Mouse (Mus musculus): ENCODE data around the gene Rpl31. TPM values are rescaled to one million over a fixed set of nuclear protein-coding genes. Genes with fewer than 3 reads are reported as not detected.

Gene Rpl31
- 100 to 1,000 TPM; 401 to 497 (median 469) TPM for polyA plus RNA-seq (2017; shearing (Covaris generic))

DNA sequence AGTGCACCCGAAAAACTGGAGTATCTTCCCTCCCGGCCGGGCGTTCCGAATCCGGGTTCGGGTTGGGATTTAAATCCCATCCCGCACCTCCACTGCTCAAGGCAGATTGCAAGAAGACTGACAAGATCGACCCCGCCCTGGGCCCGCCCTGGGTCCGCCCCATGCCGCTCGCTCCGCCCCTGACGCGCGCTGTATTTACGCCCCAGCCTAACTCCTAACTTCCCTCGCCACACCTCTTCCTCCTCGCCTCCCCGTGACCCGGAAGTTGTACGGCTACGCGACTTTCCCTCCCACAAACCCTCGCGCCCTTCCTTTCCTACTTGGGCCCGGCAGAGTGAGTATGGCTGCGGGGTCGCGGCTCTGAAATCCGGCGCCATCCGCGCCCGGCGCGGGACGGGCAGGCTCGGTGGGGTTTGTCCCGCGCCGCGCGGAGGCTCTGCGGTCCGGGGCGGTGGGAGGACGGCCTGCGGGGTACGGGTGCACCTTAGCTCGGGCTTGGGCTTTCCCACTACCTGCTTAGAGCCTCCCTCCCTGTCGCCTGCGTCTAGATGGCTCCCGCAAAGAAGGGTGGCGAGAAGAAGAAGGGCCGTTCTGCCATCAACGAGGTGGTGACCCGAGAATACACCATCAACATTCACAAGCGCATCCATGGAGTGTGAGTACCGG, at the start of gene Rpl31:
Rpl31 (plus strand) TSS at position 242 of the 666 bp plus-strand sequence.
- peak; percentile 98 for ATAC-seq

DNA sequence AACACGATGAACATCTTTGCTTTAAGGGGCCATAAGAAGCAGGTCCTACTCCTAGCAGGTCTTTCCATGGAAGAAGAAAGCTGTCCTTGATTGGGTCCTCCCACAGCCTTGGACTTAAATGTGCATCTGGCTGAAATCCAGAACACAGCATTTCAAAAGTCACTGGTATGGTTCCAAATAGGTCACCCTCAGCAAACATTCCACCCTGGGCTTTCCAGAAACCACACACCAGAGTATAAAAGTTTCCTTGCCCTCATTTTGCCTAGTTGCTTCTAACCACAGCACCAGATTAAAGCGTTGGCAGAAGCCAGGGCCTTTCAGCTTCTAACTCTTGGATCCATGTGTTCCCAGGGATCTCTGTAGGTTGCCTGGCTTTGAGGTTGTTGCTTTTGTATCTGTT, 49.7 kb upstream of the Rpl31 start:
- no peak for ATAC-seq

DNA sequence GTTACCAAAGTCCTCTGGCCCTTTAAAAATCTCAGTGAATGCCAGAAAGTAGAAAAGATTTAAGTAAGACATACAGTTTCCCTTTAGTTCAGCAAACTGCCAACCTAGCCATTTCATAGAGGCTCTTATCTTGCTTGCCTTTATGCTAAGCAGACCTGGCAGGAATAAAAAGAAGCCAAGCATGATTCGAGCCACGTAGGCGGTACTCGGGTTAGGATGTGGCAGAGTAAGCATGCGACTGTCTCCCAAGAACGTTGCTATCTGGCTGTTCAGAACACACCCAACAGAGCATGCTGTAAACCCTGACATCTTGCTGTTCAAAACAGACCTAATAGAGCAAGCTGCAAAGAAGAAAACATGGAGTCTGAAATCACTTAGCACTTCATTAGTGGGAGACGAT, 48.8 kb upstream of the Rpl31 start:
- ATAC-seq: no peak

DNA sequence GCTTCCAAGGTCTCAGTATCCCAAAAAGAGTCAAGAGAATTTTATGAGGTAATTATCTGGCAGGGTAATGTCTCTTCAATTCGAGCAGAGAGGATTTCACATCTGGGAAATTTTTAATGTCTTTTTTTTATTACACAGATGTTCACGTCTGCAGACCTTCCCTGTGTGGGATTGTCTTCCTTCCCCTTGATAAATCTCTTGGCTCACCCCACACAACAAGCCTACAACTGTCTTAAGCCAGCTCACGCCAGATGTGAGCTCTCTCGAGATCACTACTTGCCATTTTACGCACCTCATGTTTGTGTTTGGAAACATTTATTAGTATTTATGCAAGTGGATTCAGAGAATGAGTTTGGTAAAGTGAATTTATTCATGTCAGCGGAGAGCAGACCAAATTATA, 45.7 kb upstream of the Rpl31 start:
- ATAC-seq: no peak

DNA sequence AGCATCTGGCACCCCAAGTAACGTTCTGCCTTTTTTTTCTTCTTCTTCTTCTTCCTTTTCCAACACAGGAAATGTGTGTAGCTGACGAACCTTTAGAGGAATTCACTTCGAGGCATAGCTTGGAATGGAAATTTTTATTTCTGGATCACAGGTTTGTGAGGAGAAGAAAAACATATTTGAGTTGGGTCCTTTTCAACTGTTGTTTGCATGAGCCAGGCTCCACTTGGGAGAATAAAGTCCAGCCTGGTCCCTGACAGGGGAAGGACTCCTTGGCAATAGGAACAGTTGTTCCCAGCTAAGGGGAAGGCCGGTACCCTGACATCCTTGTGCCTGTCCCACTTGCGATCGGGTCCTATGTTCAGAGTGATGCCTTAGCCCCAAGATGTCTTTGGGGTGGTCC, 42.4 kb upstream of the Rpl31 start:
- ATAC-seq: no peak

DNA sequence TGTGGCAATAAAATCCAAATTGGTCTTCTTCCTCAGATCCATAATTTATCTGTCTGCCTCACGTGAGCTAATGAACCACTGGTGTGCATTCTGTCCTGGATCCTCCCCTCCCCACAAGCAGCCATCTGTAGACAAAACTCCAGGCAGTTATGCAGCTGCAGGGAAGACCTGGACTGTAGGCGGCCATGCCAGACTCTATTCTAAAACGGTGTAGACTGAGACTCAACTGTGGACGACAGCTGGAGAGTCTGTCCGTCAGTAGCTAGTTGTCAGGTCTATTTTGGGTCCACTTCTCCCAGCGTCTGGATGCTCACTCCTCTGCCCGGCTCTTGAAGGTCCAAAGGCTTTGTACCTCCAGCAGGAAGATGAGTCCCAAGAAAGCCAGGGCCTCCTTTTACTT, 40.1 kb upstream of the Rpl31 start:
- no peak for ATAC-seq

DNA sequence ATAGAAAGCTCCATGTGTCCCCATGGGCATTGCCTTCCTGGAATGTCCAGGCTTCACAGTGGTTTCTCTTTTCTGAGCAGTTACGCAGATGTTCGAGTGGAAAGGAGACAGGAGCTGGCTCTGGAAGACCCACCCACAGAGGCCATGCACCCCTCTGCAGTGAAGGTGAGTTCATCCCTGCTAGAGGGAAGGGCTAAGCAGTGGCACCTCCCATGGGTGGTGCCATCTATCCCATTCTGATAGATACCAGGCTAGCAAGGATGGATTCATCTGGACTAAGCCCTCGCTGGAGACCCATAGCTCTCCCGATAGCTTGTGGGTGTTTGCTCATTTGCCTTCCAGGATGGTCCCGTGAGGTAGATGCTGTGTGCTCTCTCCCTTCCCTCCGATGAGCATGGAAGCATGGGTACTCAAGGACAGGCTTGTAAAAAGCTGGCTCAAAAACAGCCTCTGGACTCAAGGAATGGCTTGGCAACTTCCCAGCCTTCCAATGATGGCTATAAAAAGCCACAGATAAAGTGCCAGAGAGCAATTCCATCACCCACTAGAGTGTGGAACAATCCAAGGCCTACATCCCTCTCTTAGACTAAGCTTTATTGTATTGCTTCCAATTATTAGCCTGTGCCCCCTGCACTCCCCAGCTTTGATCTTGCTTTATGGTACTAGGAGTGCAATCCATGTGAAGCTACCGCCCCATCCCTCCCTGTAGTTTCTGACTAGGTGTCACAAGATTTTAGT, 36.6 kb upstream of the Rpl31 start:
- no peak for ATAC-seq

DNA sequence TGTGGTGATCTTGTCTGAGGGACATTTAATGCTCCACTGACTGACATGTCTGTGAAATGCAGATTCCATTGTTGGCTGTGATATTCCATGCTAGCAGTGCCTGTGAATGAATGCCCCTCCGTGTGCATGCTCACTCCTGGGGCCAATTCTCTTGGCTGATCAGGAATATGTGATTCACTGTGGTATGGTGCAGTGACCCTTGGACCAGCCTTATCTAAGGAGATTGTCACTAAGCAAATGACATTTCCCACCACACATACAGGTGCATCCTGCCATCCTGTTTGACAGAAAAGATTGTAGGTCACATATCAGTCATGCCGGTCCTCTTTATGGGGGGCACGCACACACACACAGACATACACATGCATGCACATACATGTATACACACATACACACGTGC, 35.2 kb upstream of the Rpl31 start:
- no peak for ATAC-seq

DNA sequence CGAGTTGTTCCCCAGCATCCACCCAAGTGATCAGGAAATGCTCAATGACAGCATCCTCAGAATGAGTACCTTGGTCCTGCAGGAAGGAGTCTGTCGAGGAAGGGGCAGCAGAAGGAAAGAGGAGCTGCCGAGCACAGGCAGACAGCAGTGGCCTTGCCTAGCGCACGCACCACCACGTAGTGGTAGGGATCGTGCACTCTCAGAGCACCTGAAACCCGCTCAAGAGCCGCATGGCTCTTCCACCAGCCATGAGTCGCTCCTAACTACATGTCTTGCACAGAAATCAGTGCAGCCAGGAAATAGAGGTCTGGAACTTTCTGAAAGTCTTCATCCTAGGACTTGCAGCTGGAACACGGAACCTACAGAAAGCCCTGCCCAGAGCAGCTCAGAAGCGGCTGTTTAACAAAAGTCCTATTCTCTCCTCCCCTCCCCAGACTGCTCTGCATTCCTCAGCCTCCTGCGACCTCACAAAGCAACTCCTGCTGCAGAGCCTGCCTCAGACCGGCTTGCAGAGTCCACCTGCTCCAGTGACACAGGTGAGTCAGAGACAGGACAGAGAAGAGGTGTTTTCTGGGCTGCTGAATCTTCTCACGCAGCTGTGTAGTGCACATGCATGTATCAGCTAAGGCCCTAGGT, 32.0 kb upstream of the Rpl31 start:
- ATAC-seq: no peak

DNA sequence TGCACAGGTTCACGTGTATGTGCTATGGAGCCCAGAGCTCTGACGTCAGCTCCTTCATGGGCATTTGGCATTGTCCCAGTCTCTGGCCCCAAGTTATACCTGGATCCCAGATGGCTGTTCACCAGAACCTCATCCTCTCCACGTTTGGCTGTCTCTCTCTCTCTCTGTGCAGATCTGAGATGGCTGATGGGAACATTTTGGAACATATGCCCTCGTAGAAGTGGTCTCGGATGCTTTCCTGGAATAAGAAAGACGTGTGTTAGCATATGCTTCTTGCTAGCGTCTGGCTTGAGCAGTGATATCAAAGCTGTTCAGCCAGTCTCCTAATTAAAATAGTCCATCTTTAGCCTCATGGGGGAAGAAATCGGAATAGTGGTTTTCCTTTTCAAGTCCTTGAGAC, 30.9 kb upstream of the Rpl31 start:
- ATAC-seq: no peak

DNA sequence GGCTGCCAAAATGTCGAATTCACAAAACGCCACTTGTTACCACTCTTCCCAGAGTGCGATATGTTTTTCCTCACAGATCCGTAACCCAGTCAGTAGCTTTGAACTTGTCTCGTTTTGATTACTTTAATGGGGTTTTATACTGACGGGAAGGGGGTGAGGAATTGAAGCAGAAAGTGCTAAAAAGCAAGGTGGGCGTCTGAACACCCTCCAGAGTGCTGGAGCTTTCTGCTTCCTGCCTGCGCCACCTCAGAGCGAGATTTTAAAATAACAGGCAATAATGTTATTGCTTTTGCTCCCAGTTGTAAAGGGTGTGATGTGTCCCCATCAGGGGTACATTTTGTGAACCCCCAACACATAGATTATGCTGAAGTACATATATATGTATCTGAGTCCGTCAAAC, 28.8 kb upstream of the Rpl31 start:
- ATAC-seq: no peak

DNA sequence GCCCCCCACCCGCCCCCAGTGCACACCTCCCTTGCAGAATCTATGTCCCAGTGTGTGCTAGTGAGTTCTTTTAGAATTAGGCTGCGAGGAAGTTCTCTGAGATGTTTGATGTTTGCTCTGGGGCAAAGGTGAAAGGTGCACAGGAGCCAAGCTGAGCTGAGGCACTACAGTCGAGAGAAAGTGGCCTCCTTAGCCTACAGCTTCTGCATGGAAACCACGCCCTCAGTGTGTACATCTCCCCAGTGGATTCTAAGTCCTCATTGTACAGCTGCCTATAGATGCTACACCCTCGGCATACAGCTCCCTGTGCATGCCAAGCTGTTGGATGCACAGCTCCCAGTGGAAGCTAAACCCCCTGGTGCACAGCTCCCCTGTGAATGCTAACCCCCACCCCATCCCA, 28.2 kb upstream of the Rpl31 start:
- ATAC-seq: no peak

DNA sequence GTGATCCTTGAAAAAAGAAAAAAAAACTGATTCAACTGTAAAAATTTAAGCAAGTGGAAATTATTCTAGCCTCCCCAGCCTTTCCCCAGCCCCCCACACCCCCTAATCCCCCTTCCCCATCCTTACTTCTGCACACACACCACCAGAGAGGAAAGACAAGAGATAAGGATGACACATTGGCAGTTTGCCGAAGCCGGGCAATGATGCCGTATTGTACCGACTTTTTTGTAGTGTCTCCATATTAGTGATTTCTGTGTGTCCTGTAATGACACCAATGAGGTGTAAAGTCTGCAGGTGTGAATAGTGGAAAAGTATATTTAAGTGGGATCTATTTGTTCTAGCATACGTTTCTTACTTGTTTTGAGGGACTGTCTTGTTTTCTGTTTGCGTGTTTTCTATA, 27.5 kb upstream of the Rpl31 start:
- ATAC-seq: no peak

DNA sequence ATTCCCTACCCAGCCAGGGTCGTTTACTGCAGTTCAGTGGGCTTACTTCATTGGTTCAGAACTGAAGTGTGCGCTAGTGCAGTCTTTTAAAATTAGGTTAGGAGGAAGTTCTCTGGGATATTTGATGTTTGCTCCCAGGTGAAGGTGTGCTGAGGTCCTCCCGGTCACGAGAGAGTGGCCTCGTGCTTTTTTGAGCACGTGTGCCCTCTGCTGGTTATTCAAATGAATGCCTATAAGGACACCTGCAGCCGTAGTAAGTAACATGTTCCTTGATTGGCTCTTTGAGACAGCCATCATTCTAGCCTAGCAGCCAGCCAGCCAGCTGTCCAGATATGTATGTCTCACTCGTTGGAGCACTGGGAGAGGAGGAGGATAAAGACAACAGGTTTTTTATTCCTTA, 27.0 kb upstream of the Rpl31 start:
- peak; percentile 76 for ATAC-seq

DNA sequence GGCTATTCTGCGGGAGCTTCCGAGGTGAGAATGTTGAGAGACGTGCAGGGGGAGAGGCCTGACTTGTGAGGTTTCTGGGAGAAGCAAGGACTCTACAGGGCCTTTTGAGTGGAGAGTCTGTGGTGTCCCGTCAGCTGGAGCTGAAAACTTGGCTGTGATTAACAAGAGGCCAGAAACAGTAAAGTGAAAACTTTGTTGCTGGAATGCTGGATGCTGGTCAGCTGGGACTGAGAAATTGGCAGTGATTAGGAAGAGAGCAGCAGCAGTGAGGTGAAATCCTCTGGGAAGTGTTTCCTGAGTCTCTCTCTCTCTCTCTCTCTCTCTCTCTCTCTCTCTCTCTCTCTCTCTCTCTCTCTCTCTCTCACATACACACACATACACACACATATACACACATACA, 25.8 kb upstream of the Rpl31 start:
- ATAC-seq: no peak

DNA sequence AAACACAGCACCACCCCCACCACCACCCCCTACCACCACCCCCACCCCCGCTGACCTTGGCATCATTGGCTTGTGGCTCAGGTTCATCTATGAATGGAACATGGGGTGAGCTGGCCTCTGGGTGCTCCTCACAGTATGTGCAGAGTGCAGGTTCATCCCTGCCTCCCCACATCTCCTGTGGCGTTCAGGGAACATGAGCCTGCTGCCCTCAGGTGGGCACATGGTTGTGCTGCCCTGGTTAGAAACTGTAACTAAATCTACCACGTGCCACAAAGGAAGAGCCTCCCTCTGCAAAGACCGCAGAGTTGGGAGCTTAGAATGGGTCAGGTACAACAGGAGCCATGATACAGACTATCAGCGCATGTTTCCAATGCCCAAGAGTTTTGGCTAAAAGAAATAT, 24.4 kb upstream of the Rpl31 start:
- ATAC-seq: no peak

DNA sequence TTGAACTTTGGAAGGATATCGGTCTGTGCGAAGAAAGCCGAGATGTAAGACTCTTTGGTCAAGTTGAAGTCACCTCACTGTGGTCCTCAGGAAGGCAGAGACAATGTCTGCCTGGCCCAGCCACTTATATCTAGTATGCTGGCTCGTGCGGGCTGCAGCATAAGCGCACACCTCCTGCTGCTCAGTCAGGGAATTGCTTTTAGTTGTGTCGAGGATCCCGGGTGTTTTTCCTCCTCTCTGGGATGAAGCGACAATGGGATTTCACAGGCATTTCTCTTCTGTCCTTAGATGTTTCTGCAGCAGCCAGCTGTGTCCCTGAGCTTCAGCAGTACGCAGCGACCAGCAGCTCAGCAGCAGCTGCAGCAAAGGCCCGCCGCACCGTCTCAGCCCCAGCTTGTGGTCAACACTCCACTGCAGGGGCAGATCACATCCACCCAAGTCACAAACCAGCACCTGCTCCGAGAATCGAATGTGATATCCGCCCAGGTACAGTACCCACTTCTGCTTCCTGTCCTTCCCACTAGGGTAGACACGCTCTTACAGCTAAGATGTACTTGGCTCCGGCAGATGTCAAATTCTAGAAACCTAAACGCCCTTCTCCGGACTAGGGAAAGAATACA, 22.6 kb upstream of the Rpl31 start:
- no peak for ATAC-seq

DNA sequence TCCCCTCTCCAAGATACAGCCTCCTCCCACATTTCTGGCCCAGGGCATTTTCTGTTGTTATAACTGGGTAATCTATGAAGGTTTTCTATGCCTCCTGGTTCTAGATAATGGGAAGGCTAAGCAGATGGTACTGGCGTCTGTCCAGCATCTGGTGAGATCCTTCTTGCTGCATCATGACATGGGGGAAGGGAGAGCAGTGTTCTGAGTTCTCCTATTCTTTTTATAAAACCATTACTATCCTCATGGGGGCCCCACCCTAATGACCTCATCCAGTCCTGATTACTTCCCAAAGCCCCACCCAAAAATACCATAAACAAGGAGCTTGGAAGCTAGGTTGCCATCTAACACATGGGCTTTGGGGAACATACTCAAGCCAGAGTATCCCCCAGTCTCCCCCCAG, 18.6 kb upstream of the Rpl31 start:
- no peak for ATAC-seq

DNA sequence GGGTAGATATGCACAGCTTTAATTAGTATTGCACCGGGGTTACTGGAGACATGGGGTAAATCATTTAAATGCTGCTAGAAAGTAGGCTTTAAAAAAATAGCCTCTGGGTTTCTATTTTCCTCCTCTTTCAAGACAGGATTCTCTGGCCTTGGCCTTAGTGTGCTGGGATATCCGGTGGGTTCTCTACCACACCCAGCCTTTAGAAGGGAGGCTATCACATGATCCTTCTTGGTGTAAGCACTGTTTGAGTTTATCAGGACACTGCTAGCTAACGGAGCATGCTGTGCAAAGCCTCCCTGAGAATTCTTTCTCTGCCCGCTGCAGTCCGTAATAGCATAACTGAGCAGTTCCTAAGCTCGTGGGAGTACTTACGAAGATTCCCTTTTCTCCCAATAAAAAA, 18.2 kb upstream of the Rpl31 start:
- ATAC-seq: no peak

DNA sequence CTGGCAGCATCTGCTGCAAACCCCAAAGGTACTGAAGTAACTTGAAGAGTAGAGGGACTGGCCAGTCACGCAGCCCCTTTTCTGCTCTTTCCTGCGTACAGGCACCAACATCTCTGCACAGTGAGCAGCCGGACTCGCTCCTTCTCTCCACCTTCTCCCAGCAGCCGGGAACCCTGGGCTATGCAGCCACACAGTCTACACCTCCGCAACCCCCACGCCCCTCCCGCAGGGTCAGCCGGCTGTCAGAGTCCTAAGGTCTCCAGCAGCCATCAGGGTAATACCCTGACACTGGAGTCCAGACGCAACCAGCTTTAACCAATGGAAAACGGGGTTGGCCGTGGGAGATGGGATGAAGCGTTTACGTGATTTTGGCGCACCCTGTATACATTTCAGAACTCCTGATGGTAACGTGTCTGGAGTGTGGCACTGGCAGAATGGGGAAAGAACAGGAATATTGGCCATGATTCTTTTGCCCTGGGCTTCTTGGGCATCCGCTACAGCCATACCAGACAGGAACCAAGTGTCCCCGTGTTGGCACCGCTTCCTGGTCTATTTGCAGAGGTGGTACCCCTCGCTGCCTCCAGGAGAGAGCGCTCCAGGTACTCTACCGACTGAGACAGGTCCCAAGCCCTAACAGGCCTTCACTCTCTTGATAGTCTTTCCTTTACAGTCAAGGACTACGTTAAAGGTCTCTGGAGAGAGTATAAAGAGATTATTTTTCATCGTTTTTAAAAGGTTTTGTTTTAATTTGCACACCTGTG, 5.7 kb upstream of the Rpl31 start:
- ATAC-seq: no peak

DNA sequence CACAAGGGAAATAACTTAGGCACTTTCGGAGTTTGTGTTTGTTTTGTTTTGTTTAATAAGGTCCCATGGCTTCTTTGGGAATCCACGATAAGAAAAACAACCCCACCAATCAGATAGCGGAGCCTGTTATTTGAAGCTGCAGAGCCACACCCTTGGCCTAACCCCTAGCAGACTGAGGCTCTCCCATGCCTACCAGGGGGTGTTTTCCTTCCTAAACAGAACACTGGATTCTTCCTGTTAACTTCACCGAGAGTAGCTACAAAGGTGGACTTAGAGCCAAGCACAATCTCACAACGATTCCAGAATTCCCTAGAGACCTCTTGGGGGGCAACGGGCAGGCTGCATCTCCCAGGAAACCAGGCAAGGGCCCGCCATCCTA, 5.1 kb upstream of the Rpl31 start:
- ATAC-seq: no peak

DNA sequence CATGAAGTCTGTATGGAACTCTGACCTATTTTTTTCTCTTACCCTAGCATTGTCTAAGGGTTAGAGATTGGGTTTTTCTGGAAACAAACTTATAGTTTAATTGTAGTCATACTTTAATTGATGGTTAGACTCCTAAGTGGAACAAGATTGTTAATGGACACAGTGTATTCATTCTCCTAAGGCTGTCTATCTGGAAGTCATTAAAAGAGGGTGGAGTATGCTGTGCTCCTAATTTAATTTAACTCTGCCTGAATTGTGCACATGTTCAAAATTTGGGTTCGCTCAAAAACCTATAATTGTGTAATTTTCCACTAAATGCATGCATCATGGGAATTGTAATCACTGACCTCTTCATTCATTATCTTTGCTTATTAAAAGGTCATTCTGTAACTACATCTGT, 2.1 kb upstream of the Rpl31 start:
- ATAC-seq: no peak

DNA sequence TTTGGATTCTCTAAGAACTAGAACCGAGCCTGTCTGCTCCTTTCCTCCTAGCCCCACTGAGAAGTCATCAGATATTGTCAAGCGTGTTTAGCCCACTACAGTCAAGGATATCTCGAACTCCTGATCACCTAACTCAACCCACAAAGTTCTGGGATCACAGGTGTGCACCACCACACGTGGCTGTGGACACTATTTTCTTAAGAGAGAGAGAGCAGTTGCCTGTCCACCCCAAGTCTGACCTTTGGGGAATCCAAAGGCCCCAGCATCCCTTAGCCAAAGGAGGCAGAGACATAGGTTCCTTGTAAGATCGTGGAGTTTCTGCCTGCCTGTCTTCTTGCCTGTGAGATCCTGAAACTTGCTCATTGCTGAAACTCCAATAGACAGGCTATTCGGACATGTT, 597 bp upstream of the Rpl31 start:
- no peak for ATAC-seq
